Mouse (Mus musculus) ES-E14 (cell line): ENCODE results near the gene Sdhb.

ENCODE experiments used
- MAFK ChIP-seq: IDR thresholded peaks from 2 replicates; pipeline ENCODE4 v1.6.1; 2014; ENCODE audit warnings: mild to moderate bottlenecking, low read depth, low read length, inconsistent platforms; ENCODE audit not compliant: insufficient read depth
- ZC3H11A ChIP-seq: IDR thresholded peaks from 2 replicates; pipeline ENCODE4 v1.6.1; 2012; ENCODE audit warnings: low read depth, mild to moderate bottlenecking, inconsistent platforms, low read length, borderline replicate concordance
- ZNF384 ChIP-seq: IDR thresholded peaks from 2 replicates; pipeline ENCODE4 v1.6.1; 2012; ENCODE audit warnings: low read depth, low read length, inconsistent platforms

GRCm38 (mm10) chr4:140989447-140989846 lies 28.4 kb downstream of the Sdhb start:
- TF ChIP-seq ZC3H11A (no peak), ZNF384 (no peak), MAFK (no peak)
